Mouse (Mus musculus) hindbrain, embryonic 16.5 days (tissue): ENCODE results near the gene B4galt2. TPM values are rescaled to one million over a fixed set of nuclear protein-coding genes. Genes with fewer than 3 reads are reported as not detected.

Experiments used
- ATAC-seq: fragments of 200-750 bp; cut with Nextera tagmentation; 2 replicates; pipeline ENCODE4 v1.8.0; 2017; ENCODE audit warnings: moderate TSS enrichment, moderate library complexity
- H3K27ac ChIP-seq: fragments of 300-500 bp; sonication (generic); 2 replicates; pipeline ENCODE4 v1.5.1; 2014; ENCODE audit warnings: low read depth, mild to moderate bottlenecking, control low read depth, low read length, moderate library complexity
- H3K27me3 ChIP-seq: fragments of 300-500 bp; sonication (generic); replicated peaks from 2 replicates; pipeline ENCODE4 v1.6.1; 2014; ENCODE audit warnings: low read length; ENCODE audit not compliant: control insufficient read depth, insufficient read depth
- H3K36me3 ChIP-seq: fragments of 300-500 bp; sonication (generic); 2 replicates; pipeline ENCODE4 v1.6.1; 2014; ENCODE audit warnings: mild to moderate bottlenecking, low read length, moderate library complexity, mixed read lengths; ENCODE audit not compliant: control insufficient read depth, insufficient read depth
- H3K4me1 ChIP-seq: fragments of 300-500 bp; sonication (generic); 2 replicates; pipeline ENCODE4 v1.6.1; 2014; ENCODE audit warnings: low read depth, low read length; ENCODE audit not compliant: control insufficient read depth, insufficient read depth
- H3K4me2 ChIP-seq: fragments of 300-500 bp; sonication (generic); 2 replicates; pipeline ENCODE4 v1.6.1; 2014; ENCODE audit warnings: mild to moderate bottlenecking, low read length, control low read depth, moderate library complexity
- H3K4me3 ChIP-seq: fragments of 300-500 bp; sonication (generic); 2 replicates; pipeline ENCODE4 v1.5.1; 2014; ENCODE audit warnings: mild to moderate bottlenecking, low read length, control low read depth, moderate library complexity
- H3K9ac ChIP-seq: fragments of 300-500 bp; sonication (generic); 2 replicates; pipeline ENCODE4 v1.6.1; 2014; ENCODE audit warnings: low read depth, mild to moderate bottlenecking, control low read depth, low read length, moderate library complexity
- H3K9me3 ChIP-seq: fragments of 300-500 bp; sonication (generic); 2 replicates; pipeline ENCODE4 v1.6.1; 2014; ENCODE audit warnings: mild to moderate bottlenecking, low read length, moderate library complexity; ENCODE audit not compliant: control insufficient read depth
- WGBS: fragments of 180-500 bp; shearing (Covaris S2); extraction: QIAGEN DNeasy Blood & Tissue Kit; methylation state at CpG from one replicate; pipeline ENCODE4 v1.1.7; 2014; 5-methylcytosine and 5-hydroxymethylcytosine counted together
- polyA plus RNA-seq: library from polyadenylated mRNA; unstranded; fragments of >200 nt; fragmentation: Nextera tagmentation; extraction: Ambion mirVana; gene quantifications from 2 replicates; pipeline ENCODE4 v1.2.1, GENCODE M21; 2015

The B4galt2 gene
- polyA plus RNA-seq, 1 experiment from 2014 or later = 64.4 TPM

DNA sequence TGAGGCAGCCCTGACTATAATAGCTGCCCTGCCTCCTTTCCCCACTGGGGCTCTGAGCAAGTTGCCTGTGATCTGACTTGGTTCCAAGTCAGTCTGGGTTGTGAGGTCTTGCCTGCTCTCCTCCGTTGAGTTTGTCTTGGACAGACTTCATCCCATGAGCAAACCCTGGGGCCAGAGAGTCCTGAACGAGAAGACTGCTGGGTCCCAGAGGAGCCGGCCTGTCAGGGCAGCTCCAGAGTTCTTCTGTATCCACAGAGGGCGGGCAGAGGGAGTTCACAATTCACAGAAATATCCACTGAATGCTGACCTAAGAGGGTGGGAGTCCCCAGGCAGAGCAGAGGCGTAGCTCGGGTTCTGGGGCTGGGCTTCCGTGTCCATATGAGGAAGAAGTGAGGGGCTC is 32.4 kb downstream of the B4galt2 start:
- Histone ChIP-seq H3K36me3 (no peaks in the 10 kb centered on the region), H3K4me2 (no peak overlapping the region), H3K4me3 (no peak overlapping the region), H3K9ac (no peak overlapping the region), H3K4me1 (peaks cover 18% of the 10 kb centered on the region), H3K9me3 (no peaks in the 10 kb centered on the region), H3K27me3 (no peaks in the 10 kb centered on the region), H3K27ac (peak overlapping the region; percentile 51; the same call in 1 of the 2 replicates)
- WGBS = 75% methylated on average over 7 of the region's 7 CpGs
- ATAC-seq = no peak

DNA sequence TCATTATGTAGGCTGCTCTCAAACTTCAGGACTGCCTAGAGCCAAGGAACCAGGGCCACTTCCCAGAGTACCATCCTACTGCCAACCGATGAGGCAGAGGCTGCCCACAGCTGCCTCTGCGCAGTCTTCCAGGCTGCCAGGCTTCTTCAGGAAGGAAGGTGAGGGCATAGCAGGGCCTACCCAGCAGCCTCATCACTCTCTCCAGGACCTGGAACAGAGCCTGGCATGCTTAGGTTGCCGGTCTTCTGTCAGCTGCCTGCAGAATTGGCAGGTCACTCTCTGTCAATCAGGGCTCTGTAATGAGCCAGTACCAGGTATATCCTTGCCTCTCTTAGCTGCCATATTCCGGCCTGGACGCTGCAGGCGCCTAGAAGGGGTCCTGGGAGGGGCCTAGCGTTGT is 33.1 kb downstream of the B4galt2 start:
- no peak for ATAC-seq
- Histone ChIP-seq H3K4me2 (peak overlapping the region; percentile 15), H3K27me3 (no peaks in the 10 kb centered on the region), H3K4me3 (no peak overlapping the region), H3K4me1 (peaks cover 18% of the 10 kb centered on the region), H3K9ac (peak overlapping the region; percentile 47), H3K36me3 (no peaks in the 10 kb centered on the region), H3K27ac (peak overlapping the region; percentile 75), H3K9me3 (no peaks in the 10 kb centered on the region)
- WGBS = 66% methylated on average over 7 of the region's 7 CpGs

DNA sequence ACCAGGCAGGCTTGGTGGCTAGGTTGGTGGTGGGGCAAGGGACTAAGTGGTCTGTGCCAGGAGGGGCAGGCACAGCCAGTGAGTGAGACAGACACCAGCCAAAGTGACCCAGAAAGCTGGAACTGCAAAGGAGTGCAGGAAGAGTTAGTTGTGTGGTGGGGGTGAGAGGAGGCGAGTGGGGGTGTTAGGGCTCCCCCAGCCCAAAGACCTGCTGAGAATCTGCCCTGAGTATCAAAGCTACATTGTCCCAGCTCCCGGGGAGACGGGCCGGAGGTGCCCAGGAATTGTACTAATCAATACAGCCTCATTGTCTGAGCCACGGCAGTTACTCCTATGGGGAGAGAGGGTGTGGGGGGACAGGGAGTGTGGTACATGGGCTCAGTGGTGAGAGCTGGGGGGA is 33.8 kb downstream of the B4galt2 start:
- WGBS = 29% methylated on average over 5 of the region's 5 CpGs
- peaks cover 18% of the 10 kb centered on the region for H3K4me1 ChIP-seq
- peak overlapping the region; percentile 77 for H3K27ac ChIP-seq
- peak; percentile 88 for ATAC-seq
- no peaks in the 10 kb centered on the region for H3K36me3 ChIP-seq
- no peaks in the 10 kb centered on the region for H3K9me3 ChIP-seq
- H3K4me3 ChIP-seq = no peak overlapping the region
- peak overlapping the region; percentile 31 for H3K9ac ChIP-seq
- no peaks in the 10 kb centered on the region for H3K27me3 ChIP-seq
- H3K4me2 ChIP-seq = peak overlapping the region; percentile 17; the same call in 1 of the 2 replicates

DNA sequence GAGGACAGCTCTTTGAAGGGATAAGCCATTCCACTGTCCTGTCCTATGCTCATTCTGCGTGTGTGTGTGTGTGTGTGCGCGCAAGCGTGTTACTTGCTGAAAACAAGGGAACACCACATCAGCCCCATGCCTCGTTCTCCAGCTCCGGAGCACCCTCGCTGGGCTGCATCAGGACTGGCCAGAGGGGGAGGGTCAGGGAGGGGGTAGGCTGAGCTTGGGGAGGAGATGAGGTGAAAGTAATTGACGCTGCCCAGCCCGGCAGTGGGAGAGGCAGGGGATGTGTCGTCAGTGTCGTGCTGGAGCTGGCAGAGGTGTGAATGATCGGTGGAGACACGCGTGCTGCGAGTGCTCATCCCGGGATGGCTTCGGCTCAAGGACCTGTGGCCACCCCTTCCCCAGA is 34.2 kb downstream of the B4galt2 start:
- peaks cover 18% of the 10 kb centered on the region for H3K4me1 ChIP-seq
- no peak overlapping the region for H3K4me3 ChIP-seq
- peak overlapping the region; percentile 31 for H3K9ac ChIP-seq
- H3K36me3 ChIP-seq = no peaks in the 10 kb centered on the region
- no peaks in the 10 kb centered on the region for H3K27me3 ChIP-seq
- peak; percentile 48 for ATAC-seq
- WGBS = 43% methylated on average over 17 of the region's 17 CpGs
- no peaks in the 10 kb centered on the region for H3K9me3 ChIP-seq
- peak overlapping the region; percentile 77 for H3K27ac ChIP-seq
- peak overlapping the region; percentile 12; the same call in 1 of the 2 replicates for H3K4me2 ChIP-seq

DNA sequence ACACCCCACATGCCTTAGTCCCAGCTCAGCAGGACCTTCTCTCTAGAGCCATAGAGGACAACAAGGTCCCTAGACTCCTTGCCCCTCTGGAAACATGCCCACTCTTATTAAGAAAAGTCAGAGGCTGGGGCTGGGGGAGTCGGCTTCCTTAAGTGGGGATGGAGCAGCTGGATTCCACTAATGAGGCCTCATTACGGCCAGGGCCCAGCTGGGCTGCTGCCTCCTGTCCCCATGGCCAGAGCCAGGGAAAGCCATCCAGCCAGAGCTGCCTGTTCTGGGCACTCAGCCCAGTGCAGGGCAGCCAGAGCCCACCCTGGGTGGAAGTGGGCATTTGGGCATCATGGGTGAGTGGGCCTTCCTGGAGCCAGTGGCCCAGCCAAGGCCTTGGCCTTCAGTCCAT is 36.3 kb downstream of the B4galt2 start:
- WGBS = 4% methylated on average over 2 of the region's 2 CpGs
- H3K9me3 ChIP-seq = no peaks in the 10 kb centered on the region
- no peak overlapping the region; the same call in none of the 2 replicates for H3K9ac ChIP-seq
- no peaks in the 10 kb centered on the region for H3K27me3 ChIP-seq
- peak; percentile 58; the same call in 1 of the 2 replicates for ATAC-seq
- H3K4me3 ChIP-seq = no peak overlapping the region
- peak overlapping the region; percentile 61; the same call in 1 of the 2 replicates for H3K27ac ChIP-seq
- H3K36me3 ChIP-seq = no peaks in the 10 kb centered on the region
- no peak overlapping the region for H3K4me2 ChIP-seq
- peaks cover 18% of the 10 kb centered on the region for H3K4me1 ChIP-seq

DNA sequence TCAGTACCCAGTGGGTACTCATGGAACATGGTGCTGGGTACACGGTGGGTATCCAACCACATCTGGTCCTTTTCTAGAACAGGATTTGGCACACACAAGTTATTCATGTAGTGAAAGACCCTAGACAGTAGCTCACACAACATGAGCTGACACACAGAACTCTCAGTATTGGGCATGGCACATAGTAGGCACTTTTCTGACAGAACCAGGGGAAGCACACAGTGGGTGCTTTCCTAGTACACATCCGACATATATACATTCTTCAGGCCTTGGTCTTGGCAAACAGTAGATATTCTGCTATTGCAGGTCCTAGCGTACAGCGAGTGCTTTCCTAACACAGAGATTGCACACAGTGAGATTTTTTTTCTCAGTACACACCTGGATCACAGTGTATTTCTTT is 37.0 kb downstream of the B4galt2 start:
- ATAC-seq = no peak
- Histone ChIP-seq H3K9me3 (no peaks in the 10 kb centered on the region), H3K4me1 (peaks cover 18% of the 10 kb centered on the region), H3K27me3 (no peaks in the 10 kb centered on the region), H3K9ac (no peak overlapping the region), H3K4me3 (no peak overlapping the region), H3K36me3 (no peaks in the 10 kb centered on the region), H3K27ac (no peak overlapping the region), H3K4me2 (no peak overlapping the region)
- 98% methylated on average over 4 of the region's 4 CpGs for WGBS

DNA sequence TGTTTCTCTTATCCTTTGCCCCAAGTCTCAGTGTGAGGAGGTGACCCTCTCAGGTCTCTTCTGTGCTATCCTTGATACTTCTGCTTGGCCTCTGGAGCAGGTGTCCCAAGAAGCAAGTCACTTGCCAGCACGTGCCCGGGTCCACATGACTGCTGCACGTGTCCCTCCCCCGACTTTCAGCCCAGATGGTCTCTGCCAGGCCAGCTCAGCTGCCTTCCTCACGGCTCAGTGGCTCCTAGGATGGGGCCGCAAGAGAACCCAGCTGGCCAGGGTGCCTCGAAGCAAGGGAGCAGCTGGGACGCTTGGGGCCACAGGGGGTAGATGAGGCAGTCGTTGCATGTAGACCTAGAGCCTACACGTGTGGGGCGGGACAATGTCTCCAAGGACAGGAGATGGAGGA is 38.0 kb downstream of the B4galt2 start:
- Histone ChIP-seq H3K4me1 (peaks cover 14% of the 10 kb centered on the region), H3K27ac (no peak overlapping the region), H3K4me2 (no peak overlapping the region), H3K36me3 (no peaks in the 10 kb centered on the region), H3K9me3 (no peaks in the 10 kb centered on the region), H3K9ac (no peak overlapping the region), H3K4me3 (no peak overlapping the region), H3K27me3 (no peaks in the 10 kb centered on the region)
- WGBS = 47% methylated on average over 11 of the region's 11 CpGs
- no peak for ATAC-seq

DNA sequence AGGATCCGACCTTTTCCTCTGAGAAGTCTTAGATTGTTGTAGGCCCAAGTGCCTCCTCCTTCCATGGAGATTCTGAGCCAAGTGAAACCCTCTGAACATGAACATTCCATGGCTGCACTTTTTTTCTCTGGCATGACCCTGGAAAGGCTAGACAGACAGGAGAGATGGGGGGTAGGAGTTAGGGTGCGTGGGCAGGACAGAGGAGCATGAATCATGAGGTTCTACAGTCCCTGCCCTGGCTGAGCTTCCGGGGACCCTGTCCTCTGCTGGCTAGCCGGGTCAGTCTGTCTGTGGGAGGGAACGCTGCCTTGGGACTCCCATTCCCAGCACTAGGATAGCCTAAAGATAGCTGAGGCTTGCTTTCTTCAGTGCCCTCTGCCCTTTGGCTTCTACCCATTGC is 38.8 kb downstream of the B4galt2 start:
- WGBS = 91% methylated on average over 5 of the region's 5 CpGs
- no peak overlapping the region for H3K4me2 ChIP-seq
- no peak for ATAC-seq

DNA sequence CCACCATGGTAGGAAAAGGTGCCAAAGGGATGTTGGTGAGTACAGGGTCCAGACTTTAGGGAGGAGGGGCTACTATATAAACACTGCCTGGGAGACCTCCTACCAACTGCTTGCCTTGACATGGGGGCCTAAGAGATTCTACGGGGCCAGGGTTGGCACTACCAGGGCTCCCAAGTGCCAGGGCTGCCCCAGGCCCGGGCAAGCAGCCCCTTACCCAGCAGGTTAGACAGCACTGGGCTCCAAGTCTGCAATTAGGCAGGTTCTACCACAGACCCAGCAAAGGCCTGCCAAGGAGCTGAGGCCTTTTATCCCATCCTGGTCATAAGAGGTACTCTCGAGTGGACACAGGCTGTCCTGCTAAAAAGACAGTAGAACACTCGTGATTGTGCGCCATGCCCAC is 40.2 kb downstream of the B4galt2 start:
- H3K4me2 ChIP-seq = no peak overlapping the region
- no peak overlapping the region for H3K4me3 ChIP-seq
- no peaks in the 10 kb centered on the region for H3K36me3 ChIP-seq
- ATAC-seq = no peak
- H3K27me3 ChIP-seq = no peaks in the 10 kb centered on the region
- H3K9ac ChIP-seq = no peak overlapping the region
- 72% methylated on average over 5 of the region's 5 CpGs for WGBS
- H3K9me3 ChIP-seq = no peaks in the 10 kb centered on the region
- no peaks in the 10 kb centered on the region; the same call in 1 of the 2 replicates for H3K4me1 ChIP-seq
- no peak overlapping the region for H3K27ac ChIP-seq

More for the DNA sequence above, 38.8 kb downstream of the B4galt2 start:
- no peaks in the 10 kb centered on the region for H3K36me3 ChIP-seq
- no peak overlapping the region for H3K9ac ChIP-seq
- no peak overlapping the region for H3K27ac ChIP-seq
- H3K27me3 ChIP-seq = no peaks in the 10 kb centered on the region
- peaks cover 7% of the 10 kb centered on the region for H3K4me1 ChIP-seq
- no peaks in the 10 kb centered on the region for H3K9me3 ChIP-seq
- no peak overlapping the region for H3K4me3 ChIP-seq

DNA sequence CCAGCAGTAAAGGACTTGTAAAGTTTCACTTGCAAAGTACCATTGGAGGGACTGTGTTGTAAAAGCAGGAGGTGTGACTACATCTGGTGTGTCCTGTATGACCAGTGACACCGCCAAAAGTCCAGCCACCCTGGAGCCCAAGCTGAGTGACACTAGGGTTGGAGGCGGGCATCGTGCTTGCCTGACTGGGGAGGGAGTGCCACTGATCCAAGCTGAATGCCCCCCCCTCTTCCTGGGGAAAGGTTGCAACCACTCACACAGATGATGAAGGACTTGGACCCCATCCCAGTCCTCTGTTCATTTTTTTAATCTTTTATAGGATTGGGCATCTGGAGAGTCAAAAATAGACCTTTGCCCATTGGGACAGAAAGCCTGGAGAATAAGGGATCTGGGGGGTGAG is 41.7 kb downstream of the B4galt2 start:
- WGBS = 89% methylated on average over 3 of the region's 3 CpGs
- H3K4me1 ChIP-seq = no peaks in the 10 kb centered on the region
- no peak overlapping the region for H3K4me3 ChIP-seq
- H3K4me2 ChIP-seq = no peak overlapping the region
- no peak overlapping the region for H3K9ac ChIP-seq
- no peak for ATAC-seq
- H3K9me3 ChIP-seq = no peaks in the 10 kb centered on the region
- H3K27me3 ChIP-seq = no peaks in the 10 kb centered on the region
- H3K36me3 ChIP-seq = no peaks in the 10 kb centered on the region
- no peak overlapping the region for H3K27ac ChIP-seq
